Mouse (Mus musculus): ENCODE results near the gene Abcf3. TPM values are rescaled to one million over a fixed set of nuclear protein-coding genes. Genes with fewer than 3 reads are reported as not detected.
A peak's percentile ranks its signal among the peaks of the same experiment; 100 is the strongest.

Gene Abcf3
- total and polyA plus RNA-seq, 3 experiments = 48.6 to 98.0 (median 55.7) TPM

GRCm38 (mm10) chr16:20536081-20536665 lies 12.2 kb upstream of the Abcf3 start:
- peak; percentile 22 for DNase-seq (ENCODE audit: extremely low read depth)
- no peaks in the 10 kb centered on the region for H3K27me3 ChIP-seq (replicated peaks)
- H3K4me3 ChIP-seq (replicated peaks in 1 of 3; ENCODE audit: low read depth in 2 of 3, low read length in 2 of 3, poor library complexity in 1 of 3) = peak overlapping the region; percentile 60 to 89 (median 64)
- H3K9ac ChIP-seq (ENCODE audit: insufficient read depth, low read depth) = peak overlapping the region; percentile 93
- H3K27ac ChIP-seq (ENCODE audit: insufficient read depth, low read depth) = peak overlapping the region; percentile 7; the same call in 1 of the 2 replicates
- peaks cover 36% of the 10 kb centered on the region for H3K79me2 ChIP-seq (replicated peaks; ENCODE audit: control insufficient read depth, extremely low read depth, insufficient read depth, poor library complexity, severe bottlenecking)
- H3K36me3 ChIP-seq (replicated peaks in 1 of 2; ENCODE audit: control insufficient read depth in 1 of 2, insufficient read depth in 1 of 2, low read length in 1 of 2) = peaks cover 40 to 58% of the 10 kb centered on the region in 2 experiments
- dilution Hi-C loops (cut with MboI; ENCODE audit: extremely low pct_ligation_motif_present, extremely low pct_unique_long_range_greater_than_20kb, low sequenced_read_pairs) = no loop called here
- TF ChIP-seq SIN3A (IDR thresholded peaks at IDR 0.05; ENCODE audit: low read length) = no peak; the same call in 1 of the 2 replicates
- TF ChIP-seq MAZ (IDR thresholded peaks at IDR 0.05; ENCODE audit: low read depth, low read length) = no peak
- TF ChIP-seq ZC3H11A (IDR thresholded peaks at IDR 0.05; ENCODE audit: low read depth, low read length) = no peak
- TF ChIP-seq ZKSCAN1 (IDR thresholded peaks at IDR 0.05; ENCODE audit: borderline replicate concordance, low read depth, low read length) = no peak
- no peak for TF ChIP-seq MAFK (IDR thresholded peaks at IDR 0.05; ENCODE audit: insufficient replicate concordance, low read length)
- no peak for TF ChIP-seq POLR2A (IDR thresholded peaks at IDR 0.05; ENCODE audit: low read depth, low read length)
- no peak for TF ChIP-seq MXI1 (IDR thresholded peaks at IDR 0.05; ENCODE audit: low read depth, low read length)
- TF ChIP-seq JUND (conservative IDR thresholded peaks at IDR 0.05; ENCODE audit: low read depth, low read length) = no peak
- TF ChIP-seq HCFC1 (IDR thresholded peaks at IDR 0.05; ENCODE audit: low read depth, low read length) = no peak
- no peak for TF ChIP-seq TBP (conservative IDR thresholded peaks at IDR 0.05; ENCODE audit: low read depth, low read length)
- TF ChIP-seq RCOR1 (conservative IDR thresholded peaks at IDR 0.05; ENCODE audit: low read depth, low read length) = no peak
- no peak for TF ChIP-seq E2F4 (IDR thresholded peaks at IDR 0.05; ENCODE audit: insufficient replicate concordance, low read depth, low read length)
- no peak for TF ChIP-seq RAD21 (IDR thresholded peaks at IDR 0.05; ENCODE audit: low read depth, low read length)
- TF ChIP-seq IRF4 (IDR thresholded peaks at IDR 0.05; ENCODE audit: low read depth, low read length) = no peak
- TF ChIP-seq KAT2A (IDR thresholded peaks at IDR 0.05; ENCODE audit: insufficient replicate concordance, low read length) = no peak
- no peak for TF ChIP-seq BHLHE40 (IDR thresholded peaks at IDR 0.05; ENCODE audit: low read depth, low read length)
- no peak for TF ChIP-seq SMC3 (IDR thresholded peaks at IDR 0.05; ENCODE audit: low read depth, low read length)
- no peak for TF ChIP-seq PAX5 (IDR thresholded peaks at IDR 0.05; ENCODE audit: low read length)
- no peak for TF ChIP-seq TCF12 (IDR thresholded peaks at IDR 0.05; ENCODE audit: low read depth, low read length)
- no peaks in the 10 kb centered on the region for H3K9me3 ChIP-seq (replicated peaks; ENCODE audit: low read length)
- peaks cover 6 to 34% of the 10 kb centered on the region in 2 experiments for H3K4me1 ChIP-seq (ENCODE audit: control insufficient read depth in 1 of 2, insufficient read depth in 2 of 2)
- in situ Hi-C loops (cut with MboI; ENCODE audit: low pct_ligation_motif_present, low pct_unique_long_range_greater_than_20kb, low sequenced_read_pairs) = no loop called here
- peak overlapping the region; percentile 68 for H3K4me2 ChIP-seq (ENCODE audit: insufficient read depth, low read depth, poor library complexity, severe bottlenecking)

- Histone ChIP-seq H3K4me1 (ENCODE audit: control insufficient read depth in 1 of 2, insufficient read depth in 2 of 2) (peaks cover 6 to 34% of the 10 kb centered on the region in 2 experiments), H3K9me3 (replicated peaks; ENCODE audit: low read length) (no peaks in the 10 kb centered on the region), H3K36me3 (replicated peaks in 1 of 2; ENCODE audit: control insufficient read depth in 1 of 2, insufficient read depth in 1 of 2, low read length in 1 of 2) (peaks cover 41 to 58% of the 10 kb centered on the region in 2 experiments), H3K9ac (ENCODE audit: insufficient read depth, low read depth) (peak overlapping the region; percentile 93), H3K4me3 (replicated peaks in 1 of 3; ENCODE audit: low read depth in 2 of 3, low read length in 2 of 3, poor library complexity in 1 of 3) (peak overlapping the region; percentile 60 to 89 (median 64)), H3K27me3 (replicated peaks) (no peaks in the 10 kb centered on the region), H3K4me2 (ENCODE audit: insufficient read depth, low read depth, poor library complexity, severe bottlenecking) (peak overlapping the region; percentile 68), H3K27ac (ENCODE audit: insufficient read depth, low read depth) (peak overlapping the region; percentile 49; the same call in 1 of the 2 replicates), H3K79me2 (replicated peaks; ENCODE audit: control insufficient read depth, extremely low read depth, insufficient read depth, poor library complexity, severe bottlenecking) (peaks cover 36% of the 10 kb centered on the region)
- TF ChIP-seq ETS1 (conservative IDR thresholded peaks at IDR 0.05; ENCODE audit: low read depth, low read length) (no peak), UBTF (IDR thresholded peaks at IDR 0.05; ENCODE audit: low read depth, low read length) (0 out of 2 replicates have a peak, but pooled peaks have one; percentile 32), MAZ (IDR thresholded peaks at IDR 0.05; ENCODE audit: low read depth, low read length) (no peak), PAX5 (IDR thresholded peaks at IDR 0.05; ENCODE audit: low read length) (no peak), ZKSCAN1 (IDR thresholded peaks at IDR 0.05; ENCODE audit: borderline replicate concordance, low read depth, low read length) (no peak), USF2 (conservative IDR thresholded peaks at IDR 0.05; ENCODE audit: low read depth, low read length) (no peak), SMC3 (IDR thresholded peaks at IDR 0.05; ENCODE audit: low read depth, low read length) (no peak), E2F4 (IDR thresholded peaks at IDR 0.05; ENCODE audit: insufficient replicate concordance, low read depth, low read length) (no peak), CHD2 (IDR thresholded peaks at IDR 0.05; ENCODE audit: low read length) (no peak), CHD1 (IDR thresholded peaks at IDR 0.05; ENCODE audit: low read depth, low read length) (no peak), KAT2A (IDR thresholded peaks at IDR 0.05; ENCODE audit: insufficient replicate concordance, low read length) (no peak), NELFE (IDR thresholded peaks at IDR 0.05; ENCODE audit: low read depth, low read length) (no peak), TBP (conservative IDR thresholded peaks at IDR 0.05; ENCODE audit: low read depth, low read length) (no peak), IRF4 (IDR thresholded peaks at IDR 0.05; ENCODE audit: low read depth, low read length) (0 out of 2 replicates have a peak, but pooled peaks have one; percentile 2)
- in situ Hi-C loops (cut with MboI; ENCODE audit: low pct_ligation_motif_present, low pct_unique_long_range_greater_than_20kb, low sequenced_read_pairs) = no loop called here
- dilution Hi-C loops (cut with MboI; ENCODE audit: extremely low pct_ligation_motif_present, extremely low pct_unique_long_range_greater_than_20kb, low sequenced_read_pairs) = no loop called here
- DNase-seq (ENCODE audit: extremely low read depth) = peak; percentile 27
These were observed 11.3 kb upstream of the Abcf3 start for GRCm38 (mm10) chr16:20537071-20537471.
